Mouse (Mus musculus): ENCODE measurements around the gene Sh3d19.
A peak's percentile ranks its signal among the peaks of the same experiment; 100 is the strongest.

The Sh3d19 gene

GRCm38 (mm10) chr3:86134939-86135638 is 164.2 kb downstream of the Sh3d19 start:
- DNase-seq (ENCODE audit: extremely low spot score, low read depth, low spot score) = no peak

- DNase-seq (ENCODE audit: extremely low spot score, low read depth, low spot score) = no peak
Measured at GRCm38 (mm10) chr3:86135886-86136563, 165.1 kb downstream of the Sh3d19 start.

DNA sequence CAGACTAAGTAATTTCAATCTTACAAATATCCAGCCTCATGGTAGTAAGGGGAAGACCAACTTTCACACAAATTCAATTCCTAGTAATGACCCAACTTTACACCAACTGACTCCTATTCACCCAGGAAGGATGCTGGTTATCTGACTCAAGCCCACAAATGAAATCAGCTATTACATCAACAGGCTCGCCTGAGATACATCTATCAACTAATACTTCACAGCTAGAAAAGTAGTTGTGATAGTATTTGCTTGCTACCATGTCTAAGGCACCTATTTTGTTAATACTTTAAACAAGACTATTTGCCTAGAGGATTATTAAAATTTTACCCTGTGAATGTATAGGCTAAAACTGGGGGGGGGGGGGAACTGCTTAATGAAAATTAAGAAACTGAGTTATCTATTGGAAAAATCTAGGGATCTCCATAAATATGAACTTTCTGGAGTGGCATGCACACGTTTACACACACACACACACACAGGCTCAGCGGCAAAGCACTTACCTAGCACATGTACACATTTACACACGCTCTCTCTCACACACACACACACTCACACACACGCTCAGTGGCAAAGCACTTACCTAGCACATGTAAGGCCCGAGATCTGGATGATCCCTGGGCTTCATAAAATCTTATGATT is 166.1 kb downstream of the Sh3d19 start:
- no peak for DNase-seq (ENCODE audit: extremely low spot score, low read depth, low spot score)

DNA sequence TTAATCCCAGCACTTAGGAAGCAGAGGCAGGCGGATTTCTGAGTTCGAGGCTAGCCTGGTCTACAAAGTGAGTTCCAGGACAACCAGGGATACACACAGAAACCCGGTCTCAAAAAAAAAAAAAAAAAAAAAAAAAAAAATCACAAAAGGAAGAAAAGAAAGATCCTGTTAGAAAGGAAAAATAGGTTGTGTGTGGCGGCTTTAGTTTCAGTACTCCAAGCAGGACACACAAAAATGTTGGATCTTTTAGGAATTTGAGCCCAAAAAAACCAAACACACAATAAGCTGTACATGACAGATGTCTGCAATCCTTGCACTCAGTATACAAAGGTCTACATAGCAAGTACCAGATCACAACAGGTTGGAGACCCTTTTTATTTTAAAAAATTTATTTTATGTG is 168.8 kb downstream of the Sh3d19 start:
- no peak for DNase-seq (ENCODE audit: extremely low spot score, low read depth, low spot score)

DNA sequence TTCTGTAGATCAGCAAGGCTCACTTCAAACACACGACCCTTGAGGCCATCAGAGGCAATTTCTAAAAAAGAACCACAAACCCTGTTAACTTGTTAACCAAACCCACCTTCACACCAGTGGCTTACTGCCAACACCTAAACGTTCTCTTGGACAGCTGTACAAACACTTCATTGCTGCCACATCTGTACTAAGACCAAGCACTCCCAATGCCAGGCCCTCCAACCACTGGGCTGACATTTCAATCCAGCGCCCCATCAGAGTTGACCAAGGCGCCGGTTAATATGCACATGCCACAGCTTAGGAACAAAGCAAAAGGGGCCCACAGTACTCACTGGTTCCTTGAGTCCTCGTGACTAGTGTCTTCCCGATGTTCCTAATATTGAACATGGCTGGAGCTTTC is 170.5 kb downstream of the Sh3d19 start:
- no peak for DNase-seq (ENCODE audit: extremely low spot score, low read depth, low spot score)

- DNase-seq (ENCODE audit: extremely low spot score, low read depth, low spot score) = no peak
Measured at GRCm38 (mm10) chr3:86141886-86142262, 171.0 kb downstream of the Sh3d19 start.

- peak; percentile 86 for DNase-seq (ENCODE audit: extremely low spot score, low read depth, low spot score)
Measured at GRCm38 (mm10) chr3:86142263-86142933, 171.5 kb downstream of the Sh3d19 start, which contains the start of gene Rps3a1. Rps3a1 (minus strand) TSS chr3:86142702.

GRCm38 (mm10) chr3:86142934-86143317 is 172.0 kb downstream of the Sh3d19 start:
- no peak for DNase-seq (ENCODE audit: extremely low spot score, low read depth, low spot score)

DNA sequence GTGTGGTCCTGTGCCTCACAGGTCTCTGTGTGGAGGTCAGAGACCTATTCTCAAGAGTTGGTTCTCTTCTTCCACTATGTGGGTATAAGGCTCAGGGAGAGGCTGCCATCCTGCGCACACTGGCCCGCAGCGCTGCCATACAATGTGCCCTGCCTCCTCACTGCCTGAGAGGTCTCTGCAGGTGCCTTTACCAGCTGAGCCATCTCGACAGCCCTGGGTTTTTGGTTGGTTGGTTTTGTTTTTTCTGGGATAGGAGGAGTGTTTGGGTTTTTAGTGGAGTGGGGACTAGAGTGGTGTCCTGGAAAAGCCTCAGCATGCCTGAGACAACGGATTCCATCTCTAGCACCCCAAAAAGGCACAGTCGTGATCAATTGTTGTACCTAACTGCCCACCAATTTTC is 172.4 kb downstream of the Sh3d19 start:
- no peak for DNase-seq (ENCODE audit: extremely low spot score, low read depth, low spot score)

DNA sequence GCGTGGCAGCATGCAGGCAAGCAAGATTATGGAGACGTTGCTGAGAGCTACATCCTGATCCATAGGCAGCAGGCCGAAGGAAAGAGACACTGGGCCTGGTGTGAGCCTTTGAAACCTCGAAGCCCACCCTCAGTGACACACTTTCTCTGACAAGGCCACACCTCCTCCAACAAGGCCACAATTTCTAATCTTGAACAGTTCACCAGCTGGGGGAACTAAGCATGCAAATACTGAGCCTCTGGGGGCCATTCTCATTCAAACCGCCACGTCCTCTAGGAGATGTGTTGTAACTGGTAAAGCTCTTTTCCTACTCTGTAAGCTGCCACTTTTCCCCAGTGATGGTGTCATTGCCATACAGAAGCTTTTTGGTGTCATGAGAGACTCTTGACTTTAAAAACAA is 178.2 kb downstream of the Sh3d19 start:
- DNase-seq (ENCODE audit: extremely low spot score, low read depth, low spot score) = no peak

DNA sequence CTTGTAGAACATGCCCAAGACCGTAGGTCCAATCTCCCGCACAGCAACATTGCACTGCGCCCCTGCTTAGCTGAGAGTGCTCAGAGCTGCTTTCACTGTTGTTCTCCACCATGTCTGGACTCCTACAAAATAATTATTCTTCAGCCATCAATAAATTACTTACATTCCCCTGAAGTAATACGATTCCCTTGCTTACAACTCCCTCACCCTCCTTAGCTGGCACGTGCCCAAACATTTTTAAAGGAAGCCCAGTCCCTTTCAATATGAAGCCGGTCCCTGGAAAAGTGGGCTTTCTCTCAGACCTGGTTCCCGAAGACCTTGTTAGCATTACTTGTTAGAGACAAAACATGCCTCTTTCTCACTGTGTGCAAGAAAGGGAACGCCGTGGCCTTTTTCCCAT is 178.6 kb downstream of the Sh3d19 start:
- no peak for DNase-seq (ENCODE audit: extremely low spot score, low read depth, low spot score)

DNA sequence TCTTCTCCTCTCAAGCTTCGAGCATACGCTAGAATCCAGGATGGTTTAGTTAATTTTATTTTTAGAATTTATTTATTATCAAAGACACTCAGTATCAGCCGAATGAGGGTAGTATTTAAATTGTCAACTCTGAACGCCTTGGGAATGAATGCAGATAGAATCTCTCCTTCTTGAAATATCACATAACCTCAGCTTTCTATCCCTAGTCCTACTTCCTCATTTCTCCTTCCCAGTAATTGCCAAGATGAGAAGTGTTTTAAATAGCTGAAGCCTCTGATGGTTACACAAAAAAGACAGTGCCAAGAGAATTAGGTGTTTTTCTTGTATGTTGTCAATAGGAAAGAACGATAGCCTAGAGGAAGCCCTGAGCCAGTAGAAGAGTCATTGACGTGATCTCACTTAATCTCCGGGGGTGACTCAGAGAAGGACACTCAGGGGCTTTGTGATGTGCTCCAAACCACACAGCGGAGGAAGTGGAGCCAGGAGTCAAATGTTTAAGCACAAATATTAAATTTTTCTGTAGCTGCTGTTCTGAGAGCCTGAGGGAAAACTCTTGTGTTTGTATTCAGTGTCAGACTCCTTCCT is 198.0 kb downstream of the Sh3d19 start:
- DNase-seq (ENCODE audit: extremely low spot score, low read depth, low spot score) = no peak

DNA sequence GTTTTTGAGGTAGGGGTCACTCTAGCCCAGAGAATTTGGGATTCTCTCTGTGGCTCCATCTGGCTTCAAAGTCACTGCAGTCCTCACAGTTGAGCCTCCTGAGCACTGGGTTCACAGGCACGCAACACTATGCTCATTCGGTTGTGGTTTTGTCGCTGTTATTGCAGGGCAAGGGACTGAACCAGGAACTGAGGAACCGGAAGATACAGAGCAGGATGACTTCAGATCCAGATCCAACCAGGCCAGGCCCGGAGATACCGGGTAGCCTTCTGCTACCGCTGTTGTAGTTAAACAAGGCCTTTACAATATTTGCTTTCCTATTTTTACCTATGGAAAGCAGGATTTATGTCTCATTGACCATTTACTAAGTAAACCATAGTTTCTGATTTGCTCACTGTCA is 208.8 kb downstream of the Sh3d19 start:
- DNase-seq (ENCODE audit: extremely low spot score, low read depth, low spot score) = no peak

All from hindlimb bud, embryonic 11.5 days (tissue).